Mouse (Mus musculus) liver (tissue): Measurements from ENCODE around the gene Nelfe.
"Not testable (repeated sequence)": the region's sequence is repeated elsewhere in the genome, so short reads cannot be mapped to it uniquely, and the experiment has no call there.

ENCODE experiments used
- DNase-seq: peaks from one replicate; pipeline ENCODE4 v3.0.0-alpha.2; 2020; ENCODE audit warnings: mixed read lengths

The Nelfe gene

DNA sequence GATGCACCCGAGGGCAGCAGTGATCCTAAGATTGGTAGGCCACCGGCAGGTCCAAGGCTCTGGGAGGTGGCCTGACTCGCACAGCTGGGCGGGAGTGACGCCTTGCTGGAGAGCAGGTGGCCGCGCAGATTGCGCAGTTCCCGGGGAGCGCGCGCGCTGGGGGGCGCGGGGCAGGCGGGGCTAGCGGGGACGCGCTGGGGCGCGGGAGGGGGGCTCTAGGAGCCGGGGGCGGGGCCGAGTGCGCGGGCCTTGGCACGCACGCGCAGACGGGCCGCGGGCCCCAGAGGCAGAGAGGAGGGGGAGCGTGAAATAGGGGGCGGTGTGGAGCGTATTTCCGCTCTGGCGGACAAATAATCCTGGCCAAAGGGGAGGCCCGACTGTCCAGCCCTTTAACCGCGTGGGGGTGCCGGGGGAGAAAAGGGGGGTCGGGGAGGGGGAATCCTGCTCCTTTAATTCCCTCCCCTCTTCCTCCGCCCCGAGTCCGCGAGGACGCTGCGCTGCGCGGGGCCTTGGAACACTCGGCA is 43.9 kb downstream of the Nelfe start:
- DNase-seq: peak; percentile 93

DNA sequence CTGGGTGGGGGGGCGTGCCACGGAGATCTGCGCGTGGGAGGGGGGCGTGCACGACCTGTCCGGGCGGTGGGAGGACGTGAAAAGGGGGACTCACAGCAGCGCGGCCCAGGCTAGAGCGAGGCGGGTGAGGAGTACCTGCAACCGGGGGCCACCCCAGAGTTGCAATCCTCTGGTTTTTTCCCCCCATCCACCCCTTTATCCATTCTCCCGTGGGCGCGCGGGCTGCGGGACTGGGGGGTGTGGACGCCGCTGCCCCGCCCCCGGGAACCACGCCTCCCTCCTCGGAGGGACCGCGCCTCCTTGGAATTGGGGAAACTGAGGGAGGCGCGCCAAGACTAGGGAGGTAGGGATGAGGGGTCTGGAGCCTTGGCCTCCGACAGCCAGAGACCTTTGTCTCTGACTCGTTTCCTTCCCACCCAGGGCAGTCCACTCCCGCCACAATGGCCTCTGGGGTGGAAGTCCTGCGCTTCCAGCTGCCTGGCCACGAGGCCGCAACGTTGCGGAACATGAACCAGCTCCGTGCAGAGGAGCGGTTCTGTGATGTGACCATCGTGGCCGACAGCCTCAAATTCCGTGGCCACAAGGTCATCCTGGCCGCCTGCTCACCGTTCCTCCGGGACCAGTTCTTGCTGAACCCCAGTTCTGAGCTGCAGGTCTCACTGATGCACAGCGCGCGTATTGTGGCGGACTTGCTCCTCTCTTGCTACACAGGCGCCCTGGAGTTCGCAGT is 44.8 kb downstream of the Nelfe start:
- DNase-seq: peak; percentile 62

DNA sequence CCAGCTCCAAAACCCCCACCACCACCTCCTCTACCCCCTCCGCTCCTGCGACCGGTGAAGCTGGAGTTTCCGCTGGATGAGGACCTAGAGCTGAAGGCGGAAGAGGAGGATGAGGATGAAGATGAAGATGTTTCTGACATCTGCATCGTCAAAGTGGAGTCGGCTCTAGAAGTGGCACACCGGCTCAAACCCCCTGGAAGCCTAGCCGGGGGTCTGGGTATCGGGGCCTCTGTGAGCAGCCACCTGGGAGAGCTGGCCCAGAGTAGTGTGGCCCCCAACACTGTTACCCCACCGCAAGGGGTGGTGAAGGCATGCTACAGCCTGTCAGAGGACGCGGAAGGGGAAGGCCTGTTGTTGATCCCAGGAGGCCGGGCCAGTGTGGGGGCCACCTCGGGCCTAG is 45.5 kb downstream of the Nelfe start:
- DNase-seq: no peak

DNA sequence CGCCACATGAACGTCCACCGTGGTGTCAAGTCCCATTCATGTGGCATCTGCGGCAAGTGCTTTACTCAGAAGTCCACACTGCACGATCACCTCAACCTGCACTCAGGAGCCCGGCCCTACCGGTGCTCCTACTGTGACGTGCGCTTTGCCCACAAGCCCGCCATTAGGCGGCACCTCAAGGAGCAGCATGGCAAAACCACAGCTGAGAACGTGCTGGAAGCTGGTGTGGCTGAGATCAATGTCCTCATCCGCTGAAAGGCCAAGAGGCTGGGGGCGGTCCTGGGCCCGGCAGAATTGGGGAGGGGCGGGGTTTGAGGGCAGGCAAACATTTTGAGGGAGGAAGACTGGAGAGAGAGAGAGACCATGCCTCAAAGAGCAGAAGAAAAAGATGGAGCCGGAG is 46.2 kb downstream of the Nelfe start:
- peak; percentile 40 for DNase-seq

DNA sequence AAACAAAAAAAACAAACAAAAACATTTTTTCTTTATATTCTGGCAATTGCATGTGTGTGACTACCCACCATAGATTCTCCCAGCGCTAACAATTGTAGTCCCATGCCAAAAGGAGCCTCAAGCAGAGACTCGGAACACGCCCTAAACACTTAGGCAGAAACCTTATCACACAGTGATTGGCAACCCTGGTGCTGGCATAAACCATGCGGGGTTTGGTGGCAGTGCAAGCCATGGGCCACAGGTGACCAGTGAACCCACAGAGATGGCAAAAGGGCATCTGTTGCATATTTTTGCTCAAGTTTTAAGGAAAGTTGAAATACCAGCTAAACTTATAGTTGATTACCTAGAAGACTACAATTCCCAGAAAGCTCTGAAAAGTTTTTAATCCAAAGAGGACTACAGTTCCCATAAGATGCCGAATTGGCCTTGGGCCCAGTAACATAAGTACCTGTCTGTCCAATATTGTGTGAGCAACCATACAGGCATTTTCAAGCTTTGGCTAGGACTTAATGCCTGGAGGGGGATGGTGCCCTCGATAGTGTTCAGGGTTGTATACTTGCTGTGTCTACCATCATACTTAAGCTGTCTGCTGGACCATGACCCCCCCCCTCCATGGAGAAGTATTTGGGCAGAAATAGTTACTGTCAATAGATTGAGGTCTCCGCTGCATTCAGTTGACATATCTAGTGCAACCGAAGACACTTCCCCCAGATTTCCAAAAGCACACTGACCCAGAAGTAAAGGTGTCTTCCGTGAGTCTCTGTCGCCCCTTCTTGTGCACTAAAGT is 47.4 kb downstream of the Nelfe start:
- peak; percentile 47 for DNase-seq

- DNase-seq: peak; percentile 80
Observed at GRCm38 (mm10) chr17:34898160-34898586, 48.0 kb downstream of the Nelfe start, which contains the start of the genes C2 and Ehmt2. Gene C2, minus strand, starts transcription at chr17:34898265. Gene Ehmt2, plus strand, starts transcription at chr17:34898469.

- DNase-seq: peak; percentile 32
Observed at GRCm38 (mm10) chr17:34898706-34899052, 48.5 kb downstream of the Nelfe start.

DNA sequence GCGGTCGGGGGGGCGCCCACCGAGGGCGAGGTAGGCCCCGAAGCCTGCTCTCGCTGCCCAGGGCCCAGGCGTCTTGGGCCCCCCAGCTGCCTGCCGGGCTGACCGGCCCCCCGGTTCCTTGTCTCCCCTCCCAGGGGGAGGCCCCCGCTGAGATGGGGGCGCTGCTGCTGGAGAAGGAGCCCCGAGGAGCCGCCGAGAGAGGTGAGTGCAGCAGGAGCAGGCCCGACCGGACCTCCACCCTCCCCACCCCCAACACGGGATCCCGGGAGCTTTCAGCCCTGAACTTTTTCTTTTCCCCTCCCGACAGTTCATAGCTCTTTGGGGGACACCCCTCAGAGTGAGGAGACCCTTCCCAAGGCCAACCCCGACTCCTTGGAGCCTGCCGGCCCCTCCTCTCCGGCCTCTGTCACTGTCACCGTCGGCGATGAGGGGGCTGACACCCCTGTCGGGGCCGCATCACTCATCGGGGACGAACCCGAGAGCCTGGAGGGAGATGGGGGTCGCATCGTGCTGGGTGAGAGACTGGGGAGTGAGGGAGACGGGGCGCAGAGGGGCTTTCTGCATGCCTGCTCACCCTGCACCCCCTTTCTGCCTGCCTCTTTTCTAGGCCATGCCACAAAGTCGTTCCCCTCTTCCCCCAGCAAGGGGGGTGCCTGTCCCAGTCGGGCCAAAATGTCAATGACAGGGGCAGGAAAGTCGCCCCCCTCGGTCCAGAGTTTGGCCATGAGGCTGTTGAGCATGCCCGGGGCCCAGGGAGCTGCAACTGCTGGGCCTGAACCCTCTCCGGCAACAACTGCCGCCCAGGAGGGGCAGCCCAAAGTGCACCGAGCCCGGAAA is 49.1 kb downstream of the Nelfe start:
- peak; percentile 52 for DNase-seq

- DNase-seq: no peak
Observed at GRCm38 (mm10) chr17:34899890-34900243, 49.7 kb downstream of the Nelfe start.

- not testable (repeated sequence) for DNase-seq
Observed at GRCm38 (mm10) chr17:34900826-34901225, 50.6 kb downstream of the Nelfe start.

DNA sequence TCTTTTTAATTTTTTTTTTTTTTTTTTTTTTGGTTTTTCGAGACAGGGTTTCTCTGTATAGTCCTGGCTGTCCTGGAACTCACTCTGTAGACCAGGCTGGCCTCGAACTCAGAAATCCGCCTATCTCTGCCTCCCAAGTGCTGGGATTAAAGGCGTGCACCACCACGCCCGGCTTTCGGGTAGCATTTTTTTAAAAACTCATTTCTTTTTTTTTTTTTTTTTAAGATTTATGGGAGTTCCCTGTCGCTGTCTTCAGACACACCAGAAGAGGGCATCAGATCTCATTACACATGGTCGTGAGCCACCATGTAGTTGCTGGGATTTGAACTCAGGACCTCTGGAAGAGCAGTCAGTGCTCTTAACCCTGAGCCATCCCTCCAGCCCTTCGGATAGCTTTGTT is 51.8 kb downstream of the Nelfe start:
- not testable (repeated sequence) for DNase-seq

- DNase-seq: no peak
Observed at GRCm38 (mm10) chr17:34902895-34903294, 52.7 kb downstream of the Nelfe start.
